Mouse (Mus musculus): ENCODE measurements around the gene Iqsec3.

DNA sequence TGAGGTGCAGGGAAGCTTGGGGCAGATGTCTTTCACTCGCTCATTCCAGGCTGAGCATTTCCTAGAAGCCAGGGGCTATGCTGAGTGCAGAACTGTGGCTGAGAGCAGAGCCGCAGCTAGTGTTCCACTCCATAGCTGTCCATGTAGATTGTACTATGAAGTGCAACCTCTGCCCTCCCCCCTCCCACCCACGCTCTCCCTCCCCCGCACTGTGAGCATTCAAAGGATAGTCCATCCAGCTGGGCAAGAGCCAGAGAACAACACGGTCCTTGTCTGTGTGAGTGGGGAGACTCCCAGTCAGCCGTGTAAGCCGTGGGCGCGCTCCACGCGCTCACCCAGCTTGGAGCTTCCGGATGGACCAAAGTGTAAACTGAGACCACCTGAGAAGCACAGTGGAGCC is 49.1 kb downstream of the Iqsec3 start:
- TF ChIP-seq GATA1 (IDR thresholded peaks at IDR 0.05; ENCODE audit: low read length), result no peak
- TF ChIP-seq TAL1 (IDR thresholded peaks at IDR 0.05; ENCODE audit: low read length), result no peak
